Mouse (Mus musculus) MEL (cell line): ENCODE data around the gene Mvb12a.

Experiments
- CHD2 ChIP-seq: IDR thresholded peaks from 2 replicates; pipeline ENCODE4 v1.6.1; 2011; ENCODE audit warnings: low read length, improper control_type of control experiment
- CTCF ChIP-seq, 3 experiments: IDR thresholded peaks in 2 of 3; conservative IDR thresholded peaks in 1 of 3; 2 replicates each; pipeline ENCODE4 v1.5.1; 2011 to 2012; ENCODE audit warnings: low read length in 3 of 3, low read depth in 2 of 3, mild to moderate bottlenecking in 2 of 3, improper control_type of control experiment in 1 of 3, inconsistent platforms in 1 of 3, mixed read lengths in 1 of 3, moderate library complexity in 1 of 3; ENCODE audit not compliant: control insufficient read depth in 1 of 3, insufficient read depth in 1 of 3, poor library complexity in 1 of 3, severe bottlenecking in 1 of 3
- EP300 ChIP-seq, 2 experiments: IDR thresholded peaks; 2 replicates each; pipeline ENCODE4 v1.6.1; 2011; ENCODE audit warnings: improper control_type of control experiment in 2 of 2, low read length in 2 of 2, low read depth in 1 of 2, mild to moderate bottlenecking in 1 of 2
- MAX ChIP-seq: IDR thresholded peaks from 2 replicates; pipeline ENCODE4 v1.6.1; 2011; ENCODE audit warnings: low read length, improper control_type of control experiment
- MEF2A ChIP-seq: IDR thresholded peaks from 2 replicates; pipeline ENCODE4 v1.6.1; 2014; ENCODE audit warnings: low read depth, mild to moderate bottlenecking, inconsistent platforms, low read length, improper control_type of control experiment; ENCODE audit not compliant: poor library complexity, insufficient replicate concordance, severe bottlenecking; ENCODE audit errors: extremely low read depth
- NELFE ChIP-seq: IDR thresholded peaks from 2 replicates; pipeline ENCODE4 v1.6.1; 2011; ENCODE audit warnings: low read depth, low read length, improper control_type of control experiment
- POLR2AphosphoS2 ChIP-seq: IDR thresholded peaks from 2 replicates; pipeline ENCODE4 v1.6.1; 2011; ENCODE audit warnings: low read length, improper control_type of control experiment
- RAD21 ChIP-seq: IDR thresholded peaks from 2 replicates; pipeline ENCODE4 v1.6.1; 2011; ENCODE audit warnings: mild to moderate bottlenecking, low read depth, low read length, improper control_type of control experiment
- RCOR1 ChIP-seq: IDR thresholded peaks from 2 replicates; pipeline ENCODE4 v1.6.1; 2012; ENCODE audit warnings: low read depth, mild to moderate bottlenecking, inconsistent platforms, low read length, improper control_type of control experiment
- ZNF384 ChIP-seq: IDR thresholded peaks from 2 replicates; pipeline ENCODE4 v1.6.1; 2012; ENCODE audit warnings: low read depth, mild to moderate bottlenecking, inconsistent platforms, low read length, improper control_type of control experiment

DNA sequence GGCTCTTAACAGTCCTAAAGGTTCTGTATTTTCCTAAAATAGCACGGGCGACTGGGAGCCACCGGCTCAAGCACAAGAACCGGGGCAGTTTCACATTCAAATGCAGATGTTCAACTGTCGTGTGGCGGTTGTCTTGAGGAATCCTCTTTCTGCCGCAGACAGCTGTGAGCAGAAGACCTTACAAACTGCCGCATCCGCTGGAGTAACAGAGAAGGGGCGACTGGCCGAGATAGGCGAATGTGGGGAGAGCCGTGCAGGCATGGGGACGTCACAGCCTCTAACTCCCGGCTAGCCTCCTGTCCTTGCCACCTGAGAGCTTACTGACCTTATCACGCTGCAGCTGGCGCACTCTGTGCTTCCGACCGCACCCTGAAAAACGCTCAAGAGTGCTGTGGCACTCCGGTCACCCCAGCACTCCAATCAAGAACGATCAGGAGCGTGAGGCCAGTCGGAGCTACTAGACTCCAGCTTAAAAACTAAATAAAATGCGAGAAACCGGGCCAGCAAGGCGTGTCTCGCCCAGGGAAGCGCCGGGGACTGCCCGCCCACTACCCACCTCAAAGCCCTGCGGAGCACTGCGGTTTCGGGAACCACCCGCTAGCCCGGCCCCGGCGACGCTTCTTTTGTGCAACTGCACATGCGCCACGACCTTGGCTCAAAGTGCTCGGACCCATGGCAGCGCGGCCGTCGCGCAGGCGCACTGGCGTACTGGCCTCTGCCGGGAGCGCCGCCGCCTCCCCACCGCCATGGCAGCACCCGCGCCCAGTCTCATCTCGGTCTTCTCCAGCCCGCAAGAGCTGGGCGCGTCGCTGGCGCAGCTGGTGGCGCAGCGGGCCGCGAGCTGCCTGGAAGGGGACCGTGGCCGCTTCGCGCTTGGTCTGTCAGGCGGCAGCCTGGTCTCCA is 49.0 kb downstream of the Mvb12a start, which contains the start of gene Pgls:
- no peak for TF ChIP-seq CHD2
- TF ChIP-seq MEF2A, result no peak
- no peak for TF ChIP-seq CTCF (IDR thresholded peaks at IDR 0.05 in 2 of 3, conservative IDR thresholded peaks at IDR 0.05 in 1 of 3; ENCODE audit: control insufficient read depth in 1 of 3, insufficient read depth in 1 of 3, low read depth in 2 of 3, low read length in 3 of 3, poor library complexity in 1 of 3, severe bottlenecking in 1 of 3)
- no peak for TF ChIP-seq ZNF384
- TF ChIP-seq NELFE, result peak; percentile 90
- no peak for TF ChIP-seq RAD21
- TF ChIP-seq RCOR1, result 0 out of 2 replicates have a peak, but pooled peaks have one; percentile 10
- TF ChIP-seq POLR2AphosphoS2, result no peak; the same call in none of the 2 replicates
- TF ChIP-seq MAX, result peak; percentile 46; the same call in 1 of the 2 replicates
- TF ChIP-seq EP300 (IDR thresholded peaks at IDR 0.05; ENCODE audit: low read depth in 1 of 2, low read length in 2 of 2), result peak; percentile 60 to 71
